ENCODE assay signal across 7 mouse cellular contexts in the genomic region with DNA sequence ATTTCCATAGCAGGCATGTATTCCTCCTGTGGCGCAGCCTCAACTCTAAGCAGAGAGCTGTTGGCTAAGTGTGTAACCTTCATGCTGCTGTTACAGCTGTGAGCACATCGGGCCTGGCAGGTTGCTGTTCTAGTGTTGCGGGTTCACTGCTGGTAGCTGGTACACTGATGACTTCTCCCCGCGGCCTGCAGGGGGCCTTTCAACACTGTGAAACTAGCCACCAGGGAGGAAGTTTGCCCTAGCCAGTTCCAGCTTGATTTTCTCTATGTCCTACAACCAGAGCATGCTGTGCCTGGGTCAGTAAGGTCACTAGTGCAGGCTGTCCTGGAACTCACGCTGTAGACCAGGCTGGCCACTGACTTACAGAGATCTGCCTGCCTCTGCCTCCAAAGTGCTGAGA. TPM values are rescaled to one million over a fixed set of nuclear protein-coding genes. Genes with fewer than 3 reads are reported as not detected.
DNase-seq lines count a peak whose midpoint lies in the region; ATAC-seq and TF ChIP-seq lines count a peak whose summit lies in the region.

No protein-coding gene starts in this region.

- 0 out of 2 replicates have a peak, but pooled peaks have one; percentile 24 for ATAC-seq in kidney, embryonic 14.5 days (ENCODE audit: low FRiP score, low TSS enrichment)

- H3K9me3 ChIP-seq in kidney, embryonic 14.5 days (ENCODE audit: control insufficient read depth, low read length), result no peaks in the 10 kb centered on the region

- no peaks in the 10 kb centered on the region for H3K4me1 ChIP-seq in cerebellum, adult 2 months (ENCODE audit: control insufficient read depth, insufficient read depth, low read length)
- H3K4me1 ChIP-seq in kidney, embryonic 14.5 days (ENCODE audit: control insufficient read depth, insufficient read depth, low read length), result no peaks in the 10 kb centered on the region

- no peak overlapping the region for H3K4me2 ChIP-seq in kidney, embryonic 14.5 days (replicated peaks; ENCODE audit: low read depth, low read length)

- H3K27me3 ChIP-seq in cerebellum, adult 2 months (ENCODE audit: control insufficient read depth, insufficient read depth, low read length), result no peaks in the 10 kb centered on the region
- no peaks in the 10 kb centered on the region for H3K27me3 ChIP-seq in kidney, embryonic 14.5 days (ENCODE audit: control insufficient read depth, insufficient read depth, low read length)

- 66% methylated on average over 6 of the region's 6 CpGs for WGBS in cerebellum, adult 2 months
- WGBS in kidney, embryonic 14.5 days, result 74% methylated on average over 6 of the region's 6 CpGs
- 63% methylated on average over 6 of the region's 6 CpGs for WGBS in macrophage (ENCODE audit: missing documents)

- H3K36me3 ChIP-seq in kidney, embryonic 14.5 days (ENCODE audit: control insufficient read depth, insufficient read depth, low read length), result peaks cover 67% of the 10 kb centered on the region
- H3K36me3 ChIP-seq in macrophage (ENCODE audit: inconsistent target), result peaks cover 47% of the 10 kb centered on the region

- no peak overlapping the region for H3K4me3 ChIP-seq in left cerebral cortex, adult 2 months
- H3K4me3 ChIP-seq in cerebellum, adult 2 months (replicated peaks; ENCODE audit: insufficient read depth, low read depth, low read length), result no peak overlapping the region
- no peak overlapping the region for H3K4me3 ChIP-seq in kidney, embryonic 14.5 days (ENCODE audit: low read length)
- H3K4me3 ChIP-seq in macrophage (ENCODE audit: inconsistent target), result no peak overlapping the region

- peak in 1 of 2 experiments; percentile 51 for DNase-seq in left cerebral cortex, adult 2 months (ENCODE audit: extremely low spot score in 1 of 2, low spot score in 2 of 2)
- DNase-seq in left cerebral cortex, adult 8-10 months (ENCODE audit: low spot score in 2 of 2), result no peak
- DNase-seq in R1 (ENCODE audit: low read depth, low spot score), result peak; percentile 84
- DNase-seq in cerebellum, adult 2 months, result peak; percentile 56 to 60
- no peak for DNase-seq in yolk sac, embryonic 10.5 days (ENCODE audit: low spot score)

- peaks cover 72% of the 10 kb centered on the region for H3K79me2 ChIP-seq in macrophage (ENCODE audit: inconsistent target)

- no peak overlapping the region for H3K27ac ChIP-seq in left cerebral cortex, adult 2 months
- no peak overlapping the region for H3K27ac ChIP-seq in cerebellum, adult 2 months (ENCODE audit: insufficient read depth, low read length)
- no peak overlapping the region for H3K27ac ChIP-seq in kidney, embryonic 14.5 days (ENCODE audit: low read depth, low read length)
- H3K27ac ChIP-seq in macrophage, result peak overlapping the region; percentile 96

- TF ChIP-seq POLR2A in cerebellum, adult 2 months (IDR thresholded peaks at IDR 0.05; ENCODE audit: borderline replicate concordance, insufficient read depth, low read length), result no peak

- intact Hi-C loops in left cerebral cortex, adult 2 months (cut with DNase I), result loop anchor here (2.0 to 5.0 kb wide), 2 partner anchors 108 to 150 kb away; no protein-coding TSS in a partner anchor

- no peak overlapping the region for H3K9ac ChIP-seq in kidney, embryonic 14.5 days (ENCODE audit: low read depth, low read length)

- TF ChIP-seq CTCF in left cerebral cortex, adult 2 months (IDR thresholded peaks at IDR 0.05), result peak; percentile 68
- peak; percentile 73 for TF ChIP-seq CTCF in cerebellum, adult 2 months (IDR thresholded peaks at IDR 0.05; ENCODE audit: borderline replicate concordance, insufficient read depth, low read depth, low read length)

RNA-seq across cellular contexts. Expression of a gene that starts 14.4 kb away (rescaled TPM):
- total RNA-seq in left cerebral cortex, adult 2 months (2021), result 100 to 1,000 TPM; 115 to 116 TPM
- total RNA-seq in left cerebral cortex, adult 8-10 months (2022), result 100 to 1,000 TPM in 3 of 4 experiments, 10 to 100 TPM in 1; 98.3 to 115 (median 109) TPM
- polyA plus RNA-seq in cerebellum, adult 2 months (2012; rRNA removed), result 106 and 119 TPM in 2 replicates
- polyA plus RNA-seq in kidney, embryonic 14.5 days (2014; fragmentation: Nextera tagmentation; extraction: Ambion mirVana), result 63.4 and 96.7 TPM in 2 replicates
- 100 to 1,000 TPM in 2 of 26 experiments, 10 to 100 TPM in 24; 29.4 to 150 (median 57.0) TPM for total RNA-seq in macrophage (2018; cell fraction: chromatin; rRNA removed)
- total RNA-seq in macrophage (2018; cell fraction: cytosol; rRNA removed), result 100 to 1,000 TPM in 2 of 26 experiments, 10 to 100 TPM in 24; 53.4 to 103 (median 69.7) TPM
- total RNA-seq in macrophage (2018; cell fraction: nucleus; rRNA removed), result 100 to 1,000 TPM in 1 of 26 experiments, 10 to 100 TPM in 25; 35.5 to 146 (median 51.3) TPM
- 53.1 to 77.4 TPM (median 77.2 TPM) in 3 replicates for polyA plus RNA-seq in macrophage (2018)

RNA-seq across cellular contexts. Expression of a gene that starts 23.9 kb away (rescaled TPM):
- 10 to 100 TPM; 25.9 to 27.1 TPM for total RNA-seq in left cerebral cortex, adult 2 months (2021)
- 10 to 100 TPM; 26.1 to 34.5 (median 31.0) TPM for total RNA-seq in left cerebral cortex, adult 8-10 months (2022)
- 45.7 and 46.2 TPM in 2 replicates for polyA plus RNA-seq in cerebellum, adult 2 months (2012; rRNA removed)
- polyA plus RNA-seq in kidney, embryonic 14.5 days (2014; fragmentation: Nextera tagmentation; extraction: Ambion mirVana), result 19.7 and 21.4 TPM in 2 replicates
- 100 to 1,000 TPM in 2 of 26 experiments, 10 to 100 TPM in 24; 26.0 to 115 (median 53.9) TPM for total RNA-seq in macrophage (2018; cell fraction: chromatin; rRNA removed)
- total RNA-seq in macrophage (2018; cell fraction: cytosol; rRNA removed), result 100 to 1,000 TPM in 1 of 26 experiments, 10 to 100 TPM in 25; 43.9 to 103 (median 66.5) TPM
- total RNA-seq in macrophage (2018; cell fraction: nucleus; rRNA removed), result 100 to 1,000 TPM in 1 of 26 experiments, 10 to 100 TPM in 25; 37.3 to 104 (median 52.1) TPM
- polyA plus RNA-seq in macrophage (2018), result 71.9 to 183 TPM (median 75.3 TPM) in 3 replicates

RNA-seq across cellular contexts. Expression of a gene that starts 23.9 kb away (rescaled TPM):
- total RNA-seq in left cerebral cortex, adult 2 months (2021), result 100 to 1,000 TPM; 746 to 788 TPM
- total RNA-seq in left cerebral cortex, adult 8-10 months (2022), result 100 to 1,000 TPM; 675 to 760 (median 715) TPM
- polyA plus RNA-seq in cerebellum, adult 2 months (2012; rRNA removed), result 220 and 242 TPM in 2 replicates
- 63.9 and 78.8 TPM in 2 replicates for polyA plus RNA-seq in kidney, embryonic 14.5 days (2014; fragmentation: Nextera tagmentation; extraction: Ambion mirVana)
- 100 to 1,000 TPM in 8 of 26 experiments, 10 to 100 TPM in 18; 28.2 to 280 (median 84.8) TPM for total RNA-seq in macrophage (2018; cell fraction: chromatin; rRNA removed)
- 1,000 to 10,000 TPM in 13 of 26 experiments, 100 to 1,000 TPM in 13; 457 to 1,682 (median 872) TPM for total RNA-seq in macrophage (2018; cell fraction: cytosol; rRNA removed)
- total RNA-seq in macrophage (2018; cell fraction: nucleus; rRNA removed), result 1,000 to 10,000 TPM in 7 of 26 experiments, 100 to 1,000 TPM in 19; 221 to 1,721 (median 759) TPM
- polyA plus RNA-seq in macrophage (2018), result 1,098 to 2,092 TPM (median 1,493 TPM) in 3 replicates

RNA-seq across cellular contexts. Expression of a gene that starts 53.8 kb away (rescaled TPM):
- under 1 TPM in 1 of 2 experiments, not detected in 1; 0.16 TPM for total RNA-seq in left cerebral cortex, adult 2 months (2021)
- under 1 TPM in 3 of 4 experiments, not detected in 1; 0.12 to 0.20 (median 0.14) TPM for total RNA-seq in left cerebral cortex, adult 8-10 months (2022)
- 0.20 and 0.21 TPM in 2 replicates for polyA plus RNA-seq in cerebellum, adult 2 months (2012; rRNA removed)
- polyA plus RNA-seq in kidney, embryonic 14.5 days (2014; fragmentation: Nextera tagmentation; extraction: Ambion mirVana), result 0.80 and 1.1 TPM in 2 replicates
- under 1 TPM in 14 of 26 experiments, not detected in 12; 0.25 to 0.86 (median 0.51) TPM for total RNA-seq in macrophage (2018; cell fraction: chromatin; rRNA removed)
- total RNA-seq in macrophage (2018; cell fraction: cytosol; rRNA removed), result not detected
- total RNA-seq in macrophage (2018; cell fraction: nucleus; rRNA removed), result under 1 TPM in 5 of 26 experiments, not detected in 21; 0.17 to 0.41 (median 0.30) TPM
- polyA plus RNA-seq in macrophage (2018), result 0.04 TPM in 1 of 3 replicates, not detected in the others

Comparison
In these comparisons a context has a peak if more than half of its experiments do, and no peak if none do; other contexts are left out.
1. DNase-seq: peak in R1 (single experiment) and cerebellum, adult 2 months (2 of 2); none in left cerebral cortex, adult 8-10 months (0 of 2) and yolk sac, embryonic 10.5 days (single experiment).